Mouse (Mus musculus) kidney, adult 2 months (tissue): Measurements from ENCODE around the gene Nfia. TPM values are rescaled to one million over a fixed set of nuclear protein-coding genes. Genes with fewer than 3 reads are reported as not detected.
A peak's percentile ranks its signal among the peaks of the same experiment; 100 is the strongest.

Experiments
- DNase-seq: peaks from one replicate; pipeline ENCODE4 v3.0.0; 2021
- H3K27ac ChIP-seq: fragments of 200-500 bp; 2 replicates; pipeline ENCODE4 v1.5.1; 2012; ENCODE audit warnings: low read depth, low read length, control low read depth, inconsistent platforms; ENCODE audit not compliant: insufficient read depth
- H3K27me3 ChIP-seq: fragments of 200-500 bp; replicated peaks from 2 replicates; pipeline ENCODE4 v1.6.1; 2012; ENCODE audit warnings: mild to moderate bottlenecking, moderate library complexity, low read length, inconsistent platforms; ENCODE audit not compliant: control insufficient read depth, insufficient read depth
- H3K36me3 ChIP-seq: fragments of 200-500 bp; 2 replicates; pipeline ENCODE4 v1.6.1; 2012; ENCODE audit warnings: mild to moderate bottlenecking, moderate library complexity, low read length, inconsistent platforms; ENCODE audit not compliant: control insufficient read depth, insufficient read depth
- H3K4me1 ChIP-seq: fragments of 200-500 bp; 2 replicates; pipeline ENCODE4 v1.6.1; 2011; ENCODE audit warnings: low read length; ENCODE audit not compliant: control insufficient read depth, insufficient read depth
- H3K4me3 ChIP-seq: fragments of 200-500 bp; 2 replicates; pipeline ENCODE4 v1.5.1; 2011; ENCODE audit warnings: mild to moderate bottlenecking, low read depth, low read length, control low read depth; ENCODE audit not compliant: insufficient read depth
- CTCF ChIP-seq: fragments of 200-500 bp; conservative IDR thresholded peaks from 2 replicates; pipeline ENCODE4 v1.5.1; 2011; ENCODE audit warnings: low read depth, mild to moderate bottlenecking, control low read depth, low read length, moderate library complexity, mixed read lengths; ENCODE audit not compliant: insufficient read depth, insufficient read length
- POLR2A ChIP-seq: fragments of 200-500 bp; IDR thresholded peaks from one replicate; pipeline ENCODE4 v1.6.1; 2011; ENCODE audit warnings: low read depth, low read length, control low read depth
- WGBS: fragments of 180-500 bp; shearing (Covaris S2); methylation state at CpG from one replicate; pipeline ENCODE4 v1.1.7; 2018; 5-methylcytosine and 5-hydroxymethylcytosine counted together
- polyA plus RNA-seq: library from polyadenylated mRNA; depleted of rRNA; stranded (reverse); fragments of >200 nt; gene quantifications from 2 replicates; pipeline ENCODE4 v1.2.3, GENCODE M21; 2012

The Nfia gene
- polyA plus RNA-seq, 1 experiment: 46.5 TPM

DNA sequence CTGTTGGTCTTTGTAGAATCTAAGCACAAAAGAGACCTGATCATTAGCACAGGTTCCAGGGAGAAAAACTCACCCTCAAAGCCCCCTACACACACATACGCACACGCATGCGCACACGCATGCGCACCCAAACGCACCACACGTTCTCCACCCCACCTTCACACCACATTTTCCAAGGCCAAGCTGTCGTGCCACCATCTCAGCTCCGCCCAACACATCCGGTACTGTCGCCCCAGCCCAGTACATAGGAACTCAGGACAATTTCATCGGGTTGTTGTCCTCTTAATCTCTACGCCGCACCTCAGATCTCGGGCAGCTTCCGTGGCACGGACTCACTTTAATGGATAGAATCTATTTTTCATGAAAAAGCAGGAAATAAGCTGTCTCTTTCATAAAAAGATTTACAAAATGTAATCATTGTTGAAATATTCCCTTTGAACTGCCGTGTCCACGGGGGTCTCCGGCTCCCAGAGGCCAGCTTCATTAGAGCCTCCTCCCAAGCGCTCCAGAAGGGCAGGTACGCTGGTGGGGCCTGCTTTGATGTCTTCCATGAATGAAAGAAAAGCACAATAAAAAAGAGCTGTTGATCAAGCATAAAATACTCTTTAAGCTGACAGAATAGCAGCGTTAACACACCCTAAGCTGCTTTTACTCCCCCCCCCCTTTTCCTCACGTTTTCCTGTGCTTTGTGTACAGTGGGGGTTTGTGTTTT, 330.2 kb downstream of the Nfia start:
- no peaks in the 10 kb centered on the region; the same call in 1 of the 2 replicates for H3K36me3 ChIP-seq
- no peak overlapping the region for H3K4me3 ChIP-seq
- peak; percentile 56 for DNase-seq
- WGBS: 63% methylated on average over 24 of the region's 24 CpGs
- peaks cover 29% of the 10 kb centered on the region; the same call in 1 of the 2 replicates for H3K4me1 ChIP-seq
- no peaks in the 10 kb centered on the region for H3K27me3 ChIP-seq
- peak overlapping the region; percentile 31; the same call in 1 of the 2 replicates for H3K27ac ChIP-seq
- no peak for TF ChIP-seq CTCF
- no peak for TF ChIP-seq POLR2A

DNA sequence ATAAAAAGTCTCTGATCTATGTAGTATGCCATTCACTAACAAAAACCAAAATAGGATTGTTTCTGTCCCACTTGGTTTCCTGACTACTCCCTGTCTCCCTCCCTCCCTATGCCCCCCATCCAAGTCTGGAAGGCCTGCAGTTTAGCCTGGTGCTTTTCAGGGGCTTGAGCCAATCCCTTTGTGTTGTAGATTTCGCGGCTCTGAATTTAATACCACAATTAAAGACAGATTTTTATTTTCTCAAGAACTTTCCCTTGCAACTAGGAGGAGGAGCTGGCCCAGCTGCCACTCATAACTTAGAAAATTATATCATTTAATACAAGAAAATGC, 330.8 kb downstream of the Nfia start:
- 52% methylated on average over 2 of the region's 2 CpGs for WGBS
- DNase-seq: no peak
- no peaks in the 10 kb centered on the region for H3K27me3 ChIP-seq
- H3K4me1 ChIP-seq: peaks cover 29% of the 10 kb centered on the region; the same call in 1 of the 2 replicates
- H3K4me3 ChIP-seq: no peak overlapping the region
- H3K36me3 ChIP-seq: no peaks in the 10 kb centered on the region; the same call in 1 of the 2 replicates
- H3K27ac ChIP-seq: no peak overlapping the region
- TF ChIP-seq CTCF (no peak), POLR2A (no peak)

DNA sequence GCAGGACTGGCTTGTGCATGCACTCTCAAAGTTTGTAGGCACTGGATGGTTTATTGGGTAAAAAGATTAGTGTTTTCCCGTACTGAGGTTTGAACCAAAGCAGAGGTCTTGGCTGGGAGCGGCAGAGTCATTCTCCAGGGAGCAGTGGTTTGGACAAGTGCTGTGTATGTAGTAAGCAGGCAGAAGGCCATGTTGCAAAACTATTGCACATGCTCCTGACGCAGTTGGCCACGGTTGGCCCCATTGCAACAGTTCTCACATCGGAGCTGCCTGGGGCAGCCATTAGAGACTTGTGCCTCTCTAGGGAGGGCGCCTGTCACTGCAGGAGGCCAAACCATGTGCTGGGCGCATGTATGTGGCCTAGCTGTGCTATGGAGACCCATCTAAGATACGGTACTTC, 331.6 kb downstream of the Nfia start:
- no peaks in the 10 kb centered on the region for H3K36me3 ChIP-seq
- WGBS: 85% methylated on average over 8 of the region's 8 CpGs
- no peak for TF ChIP-seq POLR2A
- TF ChIP-seq CTCF: no peak
- peak; percentile 66 for DNase-seq
- no peak overlapping the region for H3K4me3 ChIP-seq
- H3K4me1 ChIP-seq: peaks cover 29% of the 10 kb centered on the region; the same call in 1 of the 2 replicates
- no peak overlapping the region for H3K27ac ChIP-seq
- no peaks in the 10 kb centered on the region for H3K27me3 ChIP-seq

DNA sequence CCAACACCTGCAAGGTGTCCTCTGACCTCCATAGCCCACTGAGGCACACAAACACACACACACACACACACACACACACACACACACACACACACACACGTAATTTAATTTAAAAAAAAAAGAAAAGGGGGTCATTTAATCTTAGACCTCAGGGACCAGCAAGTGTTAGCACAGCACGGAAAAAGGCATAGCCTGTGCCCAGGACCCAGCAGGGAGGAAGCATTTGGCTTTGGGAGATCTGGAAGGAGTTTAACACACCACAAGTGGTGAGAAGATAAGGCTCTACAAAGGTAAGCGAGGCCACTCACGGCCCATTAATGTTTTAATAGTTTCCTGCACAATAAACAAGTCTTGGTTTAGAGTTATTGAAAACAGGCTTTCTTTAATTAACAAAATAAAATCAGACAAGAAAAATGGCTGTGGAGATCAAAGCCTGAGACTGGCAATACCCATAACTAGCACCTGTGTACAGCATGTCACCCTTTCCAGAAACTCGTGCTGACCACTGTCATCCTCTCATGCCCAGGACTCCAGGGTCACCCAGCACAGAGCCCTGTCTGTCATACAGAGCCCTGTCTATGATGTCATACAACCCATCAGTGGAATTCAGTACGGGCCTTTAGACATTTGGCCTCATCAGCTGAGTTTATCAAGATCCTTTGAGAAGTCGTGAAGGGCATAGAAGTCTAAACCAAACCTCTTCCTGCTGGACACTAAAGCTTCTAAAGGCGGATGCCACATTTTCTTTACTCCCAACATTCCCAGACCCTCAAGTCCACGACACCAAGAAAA, 332.6 kb downstream of the Nfia start:
- DNase-seq: no peak
- WGBS: 64% methylated on average over 9 of the region's 9 CpGs
- Histone ChIP-seq H3K36me3 (no peaks in the 10 kb centered on the region), H3K27ac (peak overlapping the region; percentile 75), H3K4me3 (no peak overlapping the region), H3K4me1 (peaks cover 29% of the 10 kb centered on the region; the same call in 1 of the 2 replicates), H3K27me3 (no peaks in the 10 kb centered on the region)
- TF ChIP-seq CTCF (no peak), POLR2A (no peak)

DNA sequence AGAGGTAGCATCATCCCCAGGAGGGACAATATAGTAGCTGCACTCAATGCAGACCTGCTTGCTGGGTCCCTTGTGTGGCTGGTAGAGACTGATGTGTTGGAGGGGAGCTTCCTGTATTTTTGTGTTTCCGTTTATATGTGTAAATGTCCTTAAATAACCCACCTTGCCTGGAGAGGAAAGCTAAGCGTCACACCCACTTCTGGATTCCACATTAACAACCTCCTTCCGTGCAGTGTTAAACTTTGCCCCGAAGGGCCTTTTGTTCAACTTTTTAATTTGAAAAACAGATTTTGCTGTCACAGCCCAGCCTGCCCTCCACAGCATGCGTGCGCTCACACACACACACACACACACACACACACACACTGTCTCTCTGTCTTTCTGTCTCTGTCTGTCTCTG, 333.4 kb downstream of the Nfia start:
- no peaks in the 10 kb centered on the region for H3K36me3 ChIP-seq
- H3K27ac ChIP-seq: peak overlapping the region; percentile 67
- 17% methylated on average over 6 of the region's 6 CpGs for WGBS
- TF ChIP-seq POLR2A (no peak), CTCF (no peak)
- DNase-seq: peak; percentile 92
- peaks cover 29% of the 10 kb centered on the region; the same call in 1 of the 2 replicates for H3K4me1 ChIP-seq
- H3K4me3 ChIP-seq: no peak overlapping the region
- H3K27me3 ChIP-seq: no peaks in the 10 kb centered on the region

DNA sequence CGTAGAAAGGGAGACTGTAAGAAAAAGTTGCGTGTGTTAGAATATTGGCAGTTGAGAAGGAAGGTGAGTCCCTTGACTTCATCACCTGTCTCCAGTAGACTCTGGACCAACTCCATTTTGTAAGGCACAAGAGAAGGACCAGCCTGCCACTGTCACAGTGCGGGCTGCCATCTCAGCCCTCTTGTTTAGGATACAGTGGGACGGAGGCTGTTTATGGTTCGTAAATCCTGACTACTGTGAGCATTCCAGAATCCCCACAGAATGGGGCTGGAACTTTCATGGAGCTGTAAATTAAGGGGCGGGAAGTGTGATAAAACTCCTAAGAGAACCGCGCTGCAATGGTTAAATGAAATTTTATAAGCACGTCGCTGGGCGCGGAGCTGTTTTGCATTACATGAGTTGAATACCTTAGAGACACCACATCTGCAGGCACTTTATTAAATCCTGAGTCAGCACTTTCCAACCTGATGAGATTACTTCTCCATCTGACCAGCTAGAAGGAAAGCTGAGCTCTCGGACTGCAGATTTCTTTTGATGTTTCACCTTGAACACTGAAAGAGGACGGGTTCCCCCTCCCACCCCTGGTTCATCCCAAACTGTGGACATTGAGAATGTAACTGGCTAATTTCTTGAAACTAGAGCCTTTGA, 334.0 kb downstream of the Nfia start:
- DNase-seq: no peak
- Histone ChIP-seq H3K36me3 (no peaks in the 10 kb centered on the region; the same call in 1 of the 2 replicates), H3K27ac (peak overlapping the region; percentile 55), H3K27me3 (no peaks in the 10 kb centered on the region; the same call in 1 of the 2 replicates), H3K4me1 (peaks cover 27% of the 10 kb centered on the region; the same call in 1 of the 2 replicates), H3K4me3 (no peak overlapping the region)
- TF ChIP-seq POLR2A (no peak), CTCF (no peak)
- 32% methylated on average over 14 of the region's 14 CpGs for WGBS
